8 mouse cellular contexts compared by ENCODE assay signal in genomic region chr12:37773681-37774357, GRCm38 (mm10). TPM values are rescaled to one million over a fixed set of nuclear protein-coding genes. Genes with fewer than 3 reads are reported as not detected.
A peak's percentile ranks its signal among the peaks of the same experiment; 100 is the strongest.
DNase-seq lines count a peak whose midpoint lies in the region; ATAC-seq and TF ChIP-seq lines count a peak whose summit lies in the region.

No protein-coding gene starts in this region.

- DNase-seq in WW6 (ENCODE audit: low read depth, low spot score): peak; percentile 20
- DNase-seq in embryonic facial prominence, embryonic 14.5 days (ENCODE audit: low spot score): peak; percentile 85
- DNase-seq in hindbrain, embryonic 11.5 days (ENCODE audit: low spot score): peak; percentile 76
- DNase-seq in left cerebral cortex, adult 2 months (ENCODE audit: extremely low spot score in 1 of 2, low spot score in 2 of 2): peak; percentile 14 to 22
- DNase-seq in midbrain, postnatal 0 days (ENCODE audit: low spot score): peak; percentile 87
- no peak for DNase-seq in ovary, postnatal 14 days (ENCODE audit: low spot score)

- H3K27ac ChIP-seq in ES-Bruce4 (ENCODE audit: insufficient read depth, low read length): peak overlapping the region; percentile 49
- H3K27ac ChIP-seq in embryonic facial prominence, embryonic 14.5 days (replicated peaks; ENCODE audit: low read depth, low read length): no peak overlapping the region
- no peak overlapping the region for H3K27ac ChIP-seq in hindbrain, embryonic 11.5 days (ENCODE audit: low read depth, low read length)
- peak overlapping the region; percentile 12; the same call in 1 of the 2 replicates for H3K27ac ChIP-seq in left cerebral cortex, adult 2 months
- H3K27ac ChIP-seq in midbrain, postnatal 0 days (ENCODE audit: low read depth, low read length): no peak overlapping the region

- no peak for TF ChIP-seq POLR2A in ES-Bruce4 (IDR thresholded peaks at IDR 0.05; ENCODE audit: insufficient read depth, low read length)

- no peaks in the 10 kb centered on the region for H3K36me3 ChIP-seq in ES-Bruce4 (ENCODE audit: control insufficient read depth, insufficient read depth, low read length, poor library complexity, severe bottlenecking)
- no peaks in the 10 kb centered on the region for H3K36me3 ChIP-seq in embryonic facial prominence, embryonic 14.5 days (ENCODE audit: control insufficient read depth, insufficient read depth, low read length)
- H3K36me3 ChIP-seq in hindbrain, embryonic 11.5 days (ENCODE audit: control insufficient read depth, insufficient read depth, low read length): no peaks in the 10 kb centered on the region
- no peaks in the 10 kb centered on the region for H3K36me3 ChIP-seq in midbrain, postnatal 0 days (ENCODE audit: insufficient read depth, low read length)

- peaks cover 2% of the 10 kb centered on the region for H3K4me1 ChIP-seq in ES-Bruce4 (ENCODE audit: control insufficient read depth, insufficient read depth, low read length)
- peaks cover 5% of the 10 kb centered on the region; the same call in 1 of the 2 replicates for H3K4me1 ChIP-seq in embryonic facial prominence, embryonic 14.5 days (ENCODE audit: control insufficient read depth, insufficient read depth, low read length)
- H3K4me1 ChIP-seq in hindbrain, embryonic 11.5 days (replicated peaks; ENCODE audit: control insufficient read depth, insufficient read depth, low read length): no peaks in the 10 kb centered on the region
- H3K4me1 ChIP-seq in midbrain, postnatal 0 days (ENCODE audit: insufficient read depth, low read length): no peaks in the 10 kb centered on the region

- H3K4me3 ChIP-seq in ES-Bruce4 (ENCODE audit: low read depth, low read length): no peak overlapping the region
- H3K4me3 ChIP-seq in embryonic facial prominence, embryonic 14.5 days (ENCODE audit: low read depth, low read length): 0 out of 2 replicates have a peak overlapping the region, but pooled peaks have one; percentile 1
- no peak overlapping the region for H3K4me3 ChIP-seq in hindbrain, embryonic 11.5 days (ENCODE audit: low read depth, low read length)
- H3K4me3 ChIP-seq in left cerebral cortex, adult 2 months: peak overlapping the region; percentile 29
- peak overlapping the region; percentile 11 for H3K4me3 ChIP-seq in midbrain, postnatal 0 days (ENCODE audit: low read depth, low read length)

- no peak for TF ChIP-seq CTCF in ES-Bruce4 (IDR thresholded peaks at IDR 0.05; ENCODE audit: low read depth, low read length)
- peak; percentile 68 for TF ChIP-seq CTCF in left cerebral cortex, adult 2 months (IDR thresholded peaks at IDR 0.05)
- peak; percentile 70 for TF ChIP-seq CTCF in midbrain, postnatal 0 days (IDR thresholded peaks at IDR 0.05)

- peak; percentile 12; the same call in 1 of the 2 replicates for ATAC-seq in embryonic facial prominence, embryonic 14.5 days (ENCODE audit: low read depth)
- ATAC-seq in hindbrain, embryonic 11.5 days (ENCODE audit: low FRiP score): peak; percentile 90
- peak; percentile 73 for ATAC-seq in midbrain, postnatal 0 days (ENCODE audit: low FRiP score)
- no peak for ATAC-seq in erythroblast, adult 5-6 weeks (replicated peaks; ENCODE audit: low FRiP score, poor library complexity, severe bottlenecking)

- no peak for TF ChIP-seq EP300 in ES-Bruce4 (IDR thresholded peaks at IDR 0.05; ENCODE audit: insufficient read depth, low read depth, low read length)

- peak overlapping the region; percentile 43; the same call in 1 of the 2 replicates for H3K4me2 ChIP-seq in embryonic facial prominence, embryonic 14.5 days (ENCODE audit: low read depth, low read length)
- peak overlapping the region; percentile 24 for H3K4me2 ChIP-seq in hindbrain, embryonic 11.5 days (replicated peaks; ENCODE audit: low read depth, low read length)
- H3K4me2 ChIP-seq in midbrain, postnatal 0 days (ENCODE audit: low read depth, low read length, poor library complexity, severe bottlenecking): peak overlapping the region; percentile 40

- H3K27me3 ChIP-seq in ES-Bruce4 (ENCODE audit: control insufficient read depth, insufficient read depth, low read length, poor library complexity, severe bottlenecking): no peaks in the 10 kb centered on the region
- H3K27me3 ChIP-seq in embryonic facial prominence, embryonic 14.5 days (replicated peaks; ENCODE audit: control insufficient read depth, insufficient read depth, low read length): no peaks in the 10 kb centered on the region
- H3K27me3 ChIP-seq in hindbrain, embryonic 11.5 days (ENCODE audit: control insufficient read depth, insufficient read depth, low read length): no peaks in the 10 kb centered on the region
- H3K27me3 ChIP-seq in midbrain, postnatal 0 days (ENCODE audit: insufficient read depth, low read length): no peaks in the 10 kb centered on the region

- intact Hi-C loops in left cerebral cortex, adult 2 months (cut with DNase I): loop anchor here (1.0 to 10.0 kb wide), 3 partner anchors 203 to 1721 kb away; no protein-coding TSS in a partner anchor

- 16% methylated on average over 8 of the region's 8 CpGs for WGBS in embryonic facial prominence, embryonic 14.5 days
- 9% methylated on average over 8 of the region's 8 CpGs for WGBS in hindbrain, embryonic 11.5 days
- 9% methylated on average over 8 of the region's 8 CpGs for WGBS in midbrain, postnatal 0 days

- peak overlapping the region; percentile 18; the same call in 1 of the 2 replicates for H3K9ac ChIP-seq in ES-Bruce4 (ENCODE audit: low read depth, poor library complexity, severe bottlenecking)
- no peak overlapping the region for H3K9ac ChIP-seq in embryonic facial prominence, embryonic 14.5 days (ENCODE audit: low read depth, low read length)
- no peak overlapping the region for H3K9ac ChIP-seq in hindbrain, embryonic 11.5 days (ENCODE audit: low read depth, low read length)
- H3K9ac ChIP-seq in midbrain, postnatal 0 days (replicated peaks; ENCODE audit: low read length, poor library complexity, severe bottlenecking): no peak overlapping the region

- H3K9me3 ChIP-seq in ES-Bruce4 (replicated peaks; ENCODE audit: control insufficient read depth, insufficient read depth, low read length, poor library complexity, severe bottlenecking): no peaks in the 10 kb centered on the region
- H3K9me3 ChIP-seq in embryonic facial prominence, embryonic 14.5 days (ENCODE audit: control insufficient read depth, low read length): no peaks in the 10 kb centered on the region
- no peaks in the 10 kb centered on the region for H3K9me3 ChIP-seq in hindbrain, embryonic 11.5 days (ENCODE audit: control insufficient read depth, low read length)
- no peaks in the 10 kb centered on the region for H3K9me3 ChIP-seq in midbrain, postnatal 0 days (ENCODE audit: low read length)

RNA-seq across cellular contexts. Expression of gene Dgkb, which starts 43.7 kb away (rescaled TPM):
- polyA plus RNA-seq in ES-Bruce4 (2011; ENCODE audit: insufficient read depth, insufficient read length, low read depth, missing spikeins): not detected in 2 replicates
- polyA plus RNA-seq in embryonic facial prominence, embryonic 14.5 days (2014; fragmentation: Nextera tagmentation; extraction: Ambion mirVana): 1.8 and 2.1 TPM in 2 replicates
- polyA plus RNA-seq in hindbrain, embryonic 11.5 days (2014; fragmentation: Nextera tagmentation; extraction: Ambion mirVana): 0.83 and 0.86 TPM in 2 replicates
- total RNA-seq in left cerebral cortex, adult 2 months (2021): 100 to 1,000 TPM; 126 to 143 TPM
- total RNA-seq in midbrain, postnatal 0 days (2014; rRNA removed): 12.3 and 20.2 TPM in 2 replicates
- 12.8 and 13.6 TPM in 2 replicates for polyA plus RNA-seq in midbrain, postnatal 0 days (2015; fragmentation: Nextera tagmentation; extraction: Ambion mirVana)
- total RNA-seq in erythroblast, adult 5-6 weeks (2015; ENCODE audit: low replicate concordance): not detected in 2 replicates
- total RNA-seq in erythroblast, adult 5-6 weeks (2017; ENCODE audit: low replicate concordance): not detected in 2 replicates

Comparison
In these comparisons a context has a peak if more than half of its experiments do, and no peak if none do; other contexts are left out.
1. H3K27ac ChIP-seq: peak in ES-Bruce4 (single experiment) and left cerebral cortex, adult 2 months (single experiment); none in embryonic facial prominence, embryonic 14.5 days (single experiment), hindbrain, embryonic 11.5 days (single experiment) and midbrain, postnatal 0 days (single experiment).
2. H3K4me3 ChIP-seq: peak in embryonic facial prominence, embryonic 14.5 days (single experiment), left cerebral cortex, adult 2 months (single experiment) and midbrain, postnatal 0 days (single experiment); none in ES-Bruce4 (single experiment) and hindbrain, embryonic 11.5 days (single experiment).
3. Peak in every context shown above with its lines, with median percentiles within 50 percentile points of each other: H3K4me2 ChIP-seq.